Mouse (Mus musculus): ENCODE measurements around the gene Plekha1.

Gene Plekha1

GRCm38 (mm10) chr7:130860721-130861142, 4.8 kb upstream of the Plekha1 start:
- DNase-seq: no peak

- DNase-seq: no peak
These were observed 3.1 kb upstream of the Plekha1 start for GRCm38 (mm10) chr7:130862501-130862900.

GRCm38 (mm10) chr7:130864711-130865110, 845 bp upstream of the Plekha1 start:
- peak; percentile 30 to 35 for DNase-seq

GRCm38 (mm10) chr7:130866640-130867039, 1.1 kb downstream of the Plekha1 start:
- DNase-seq: no peak

GRCm38 (mm10) chr7:130867256-130867655, 1.7 kb downstream of the Plekha1 start:
- no peak for DNase-seq

- DNase-seq: no peak
These were observed 18.6 kb downstream of the Plekha1 start for GRCm38 (mm10) chr7:130884161-130884560.

GRCm38 (mm10) chr7:130886246-130886645, 20.7 kb downstream of the Plekha1 start:
- peak in 1 of 2 experiments; percentile 28 for DNase-seq

GRCm38 (mm10) chr7:130887946-130888345, 22.4 kb downstream of the Plekha1 start:
- peak; percentile 57 to 65 for DNase-seq

- no peak for DNase-seq
These were observed 25.3 kb downstream of the Plekha1 start for GRCm38 (mm10) chr7:130890871-130891270.

- no peak for DNase-seq
These were observed 27.4 kb downstream of the Plekha1 start for GRCm38 (mm10) chr7:130892973-130893372.

- peak; percentile 52 to 56 for DNase-seq
These were observed 29.5 kb downstream of the Plekha1 start for GRCm38 (mm10) chr7:130894931-130895617.

GRCm38 (mm10) chr7:130895618-130895945, 30.0 kb downstream of the Plekha1 start:
- peak in 1 of 2 experiments; percentile 27 for DNase-seq

GRCm38 (mm10) chr7:130896064-130896463, 30.5 kb downstream of the Plekha1 start:
- no peak for DNase-seq

GRCm38 (mm10) chr7:130897201-130897600, 31.6 kb downstream of the Plekha1 start:
- DNase-seq: no peak

GRCm38 (mm10) chr7:130898373-130898772, 32.8 kb downstream of the Plekha1 start:
- no peak for DNase-seq

- no peak for DNase-seq
These were observed 34.8 kb downstream of the Plekha1 start for GRCm38 (mm10) chr7:130900233-130900848.

- no peak for DNase-seq
These were observed 37.4 kb downstream of the Plekha1 start for GRCm38 (mm10) chr7:130902929-130903328.

GRCm38 (mm10) chr7:130903505-130904074, 38.0 kb downstream of the Plekha1 start:
- no peak for DNase-seq

- DNase-seq: no peak
These were observed 39.2 kb downstream of the Plekha1 start for GRCm38 (mm10) chr7:130904571-130905365.

- DNase-seq: no peak
These were observed 45.3 kb downstream of the Plekha1 start for GRCm38 (mm10) chr7:130910841-130911240.

- DNase-seq: peak; percentile 45 to 52
These were observed 49.3 kb downstream of the Plekha1 start for GRCm38 (mm10) chr7:130914693-130915363.

- DNase-seq: no peak
These were observed 52.7 kb downstream of the Plekha1 start for GRCm38 (mm10) chr7:130918260-130918659.
